Mouse (Mus musculus) limb, embryonic 12.5 days (tissue): ENCODE results near the gene Relch. TPM values are rescaled to one million over a fixed set of nuclear protein-coding genes. Genes with fewer than 3 reads are reported as not detected.

Experiments
- ATAC-seq: fragments of 200-750 bp; cut with Nextera tagmentation; 2 replicates; pipeline ENCODE4 v1.8.0; 2017; ENCODE audit warnings: low read depth, moderate TSS enrichment; ENCODE audit not compliant: insufficient number of reproducible peaks, insufficient read depth, low FRiP score, low TSS enrichment
- H3K27ac ChIP-seq: fragments of 300-500 bp; sonication (generic); 2 replicates; pipeline ENCODE4 v1.5.1; 2016; ENCODE audit warnings: mild to moderate bottlenecking, moderate library complexity
- H3K27me3 ChIP-seq: fragments of 300-500 bp; sonication (generic); 2 replicates; pipeline ENCODE4 v1.6.1; 2016; ENCODE audit warnings: mild to moderate bottlenecking, moderate library complexity
- H3K36me3 ChIP-seq: fragments of 300-500 bp; sonication (generic); 2 replicates; pipeline ENCODE4 v1.6.1; 2016; ENCODE audit warnings: mild to moderate bottlenecking, moderate library complexity
- H3K4me1 ChIP-seq: fragments of 300-500 bp; sonication (generic); replicated peaks from 2 replicates; pipeline ENCODE4 v1.6.1; 2016
- H3K4me2 ChIP-seq: fragments of 300-500 bp; sonication (generic); 2 replicates; pipeline ENCODE4 v1.6.1; 2016; ENCODE audit warnings: mild to moderate bottlenecking, moderate library complexity
- H3K4me3 ChIP-seq: fragments of 300-500 bp; sonication (generic); replicated peaks from 2 replicates; pipeline ENCODE4 v1.5.1; 2016; ENCODE audit warnings: mild to moderate bottlenecking
- H3K9ac ChIP-seq: fragments of 300-500 bp; sonication (generic); replicated peaks from 2 replicates; pipeline ENCODE4 v1.6.1; 2016; ENCODE audit warnings: mild to moderate bottlenecking, moderate library complexity
- H3K9me3 ChIP-seq: fragments of 300-500 bp; sonication (generic); 2 replicates; pipeline ENCODE4 v1.6.1; 2016; ENCODE audit warnings: mild to moderate bottlenecking, moderate library complexity
- WGBS: fragments of 180-500 bp; shearing (Covaris S2); methylation state at CpG from one replicate; pipeline ENCODE4 v1.1.7; 2016; 5-methylcytosine and 5-hydroxymethylcytosine counted together
- polyA plus RNA-seq: library from polyadenylated mRNA; unstranded; fragments of >200 nt; fragmentation: Nextera tagmentation; extraction: Ambion mirVana; gene quantifications from 2 replicates; pipeline ENCODE4 v1.2.1, GENCODE M21; 2016

The Relch gene
- polyA plus RNA-seq, 1 experiment from 2014 or later = 29.7 TPM

DNA sequence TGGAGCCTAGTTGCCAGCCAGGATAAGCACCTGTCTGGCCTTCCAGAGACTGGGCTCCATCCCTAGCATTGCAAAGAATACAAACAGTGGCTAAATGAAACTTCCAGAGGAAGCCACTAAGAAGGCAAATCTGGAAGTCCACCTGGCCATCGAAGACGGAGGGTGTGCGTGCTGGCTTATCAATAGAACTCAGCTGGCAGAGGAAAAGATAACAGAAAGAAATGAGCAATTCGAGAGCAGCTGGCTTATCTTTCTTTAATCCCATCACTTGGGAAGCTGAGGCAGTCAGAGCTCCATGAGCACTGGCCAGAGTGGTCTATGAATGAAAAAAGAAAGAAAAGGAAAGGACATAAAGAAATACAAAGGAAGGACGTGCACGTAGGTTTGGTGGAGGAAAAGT, 136.9 kb downstream of the Relch start:
- Histone ChIP-seq H3K4me3 (no peak overlapping the region), H3K27ac (no peak overlapping the region), H3K4me2 (no peak overlapping the region), H3K9me3 (no peaks in the 10 kb centered on the region), H3K9ac (no peak overlapping the region), H3K4me1 (no peaks in the 10 kb centered on the region), H3K27me3 (no peaks in the 10 kb centered on the region), H3K36me3 (no peaks in the 10 kb centered on the region)
- 83% methylated on average over 6 of the region's 6 CpGs for WGBS
- ATAC-seq = no peak

DNA sequence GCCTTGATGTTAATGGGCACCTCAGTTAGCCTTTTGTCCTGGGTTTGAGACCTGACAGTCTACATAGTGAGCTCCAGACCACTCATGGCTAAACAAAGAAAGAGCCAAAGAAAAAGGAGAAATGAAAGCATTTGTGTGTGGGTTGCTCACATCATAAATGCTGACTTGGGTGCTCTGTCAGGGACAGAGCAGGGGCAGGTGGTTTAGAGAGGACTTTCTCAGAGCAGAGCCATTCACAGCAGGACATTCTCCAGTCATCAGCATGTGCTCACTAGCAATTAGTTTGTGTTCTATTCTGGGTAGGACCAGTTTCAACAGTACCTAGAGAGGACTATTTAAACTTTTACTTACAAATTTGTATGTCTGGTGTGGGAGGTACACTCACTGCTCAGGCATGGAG, 137.6 kb downstream of the Relch start:
- Histone ChIP-seq H3K4me3 (no peak overlapping the region), H3K27me3 (no peaks in the 10 kb centered on the region), H3K27ac (no peak overlapping the region), H3K36me3 (no peaks in the 10 kb centered on the region), H3K9ac (no peak overlapping the region), H3K4me1 (no peaks in the 10 kb centered on the region), H3K9me3 (no peaks in the 10 kb centered on the region), H3K4me2 (no peak overlapping the region)
- no peak for ATAC-seq

DNA sequence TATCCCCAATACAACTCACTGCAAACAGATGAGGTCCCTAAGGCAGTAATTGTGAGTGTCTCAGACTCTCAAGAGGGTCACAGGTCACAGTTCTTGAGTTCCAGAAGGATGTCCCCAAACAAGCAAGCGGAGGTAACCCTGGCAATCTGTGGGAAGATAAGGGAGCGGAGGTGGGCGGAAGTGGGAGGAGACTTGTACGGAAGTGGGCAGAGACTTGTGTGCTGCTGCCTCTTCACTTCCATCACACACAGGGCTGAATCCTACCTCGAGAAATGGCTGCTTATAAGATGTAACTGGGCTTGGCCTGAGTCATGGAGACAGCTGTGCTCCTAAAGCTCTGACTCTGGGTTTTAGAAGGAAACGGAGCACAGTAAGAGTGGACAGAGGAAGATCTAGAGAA, 139.3 kb downstream of the Relch start:
- 72% methylated on average over 6 of the region's 6 CpGs for WGBS
- ATAC-seq = no peak
- H3K4me3 ChIP-seq = no peak overlapping the region

DNA sequence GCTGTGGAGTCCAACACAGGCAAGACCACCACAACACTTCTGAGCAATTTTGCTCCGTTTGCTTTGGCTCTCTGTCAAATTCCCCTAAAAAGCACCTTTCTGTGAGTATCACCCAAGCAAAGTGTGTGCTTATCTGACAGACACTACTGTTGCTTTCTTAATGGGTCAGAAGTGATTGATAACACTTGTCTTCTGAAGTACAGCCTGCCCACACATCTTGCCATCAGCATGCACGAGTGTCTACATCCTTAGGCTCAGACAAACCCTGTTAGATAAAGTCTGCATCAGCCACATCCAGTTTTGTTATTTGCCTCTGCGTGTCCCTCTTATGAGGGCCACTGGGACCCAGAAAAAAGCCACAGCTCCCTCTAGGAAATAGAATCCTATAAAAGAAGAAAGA, 140.6 kb downstream of the Relch start:
- Histone ChIP-seq H3K4me3 (no peak overlapping the region), H3K27me3 (no peaks in the 10 kb centered on the region), H3K4me1 (no peaks in the 10 kb centered on the region), H3K4me2 (no peak overlapping the region), H3K36me3 (no peaks in the 10 kb centered on the region), H3K9me3 (no peaks in the 10 kb centered on the region), H3K27ac (no peak overlapping the region), H3K9ac (no peak overlapping the region)
- no peak for ATAC-seq
- WGBS = 84% methylated on average over 3 of the region's 3 CpGs

More for the DNA sequence above, 139.3 kb downstream of the Relch start:
- H3K9me3 ChIP-seq = no peaks in the 10 kb centered on the region
- H3K27ac ChIP-seq = no peak overlapping the region
- H3K4me1 ChIP-seq = no peaks in the 10 kb centered on the region
- no peaks in the 10 kb centered on the region for H3K27me3 ChIP-seq
- H3K9ac ChIP-seq = no peak overlapping the region
- no peaks in the 10 kb centered on the region for H3K36me3 ChIP-seq
- no peak overlapping the region for H3K4me2 ChIP-seq

Other genes starting within 250 kb of the Relch start
- 18.1 and 21.8 TPM in 2 replicates for gene Pign, start 184 bp upstream of the Relch start, polyA plus RNA-seq
- 0.44 and 0.84 TPM in 2 replicates for gene Tnfrsf11a, start 116.9 kb downstream of the Relch start, polyA plus RNA-seq